Mouse (Mus musculus): ENCODE data around the gene Endov. TPM values are rescaled to one million over a fixed set of nuclear protein-coding genes. Genes with fewer than 3 reads are reported as not detected.

Endov gene
- total and polyA plus RNA-seq, 3 experiments: 8.9 to 16.6 (median 14.4) TPM

GRCm38 (mm10) chr11:119492830-119493229, 1.7 kb downstream of the Endov start:
- no peak for TF ChIP-seq TAL1 (conservative IDR thresholded peaks at IDR 0.05; ENCODE audit: low read depth, low read length)
- no peak for TF ChIP-seq CTCF (IDR thresholded peaks at IDR 0.05; ENCODE audit: low read depth, low read length)
- no peak for TF ChIP-seq GATA2 (IDR thresholded peaks at IDR 0.05; ENCODE audit: borderline replicate concordance, low read depth, low read length)
- no peak for TF ChIP-seq GATA1 (IDR thresholded peaks at IDR 0.05; ENCODE audit: borderline replicate concordance, low read length)
- no peak for TF ChIP-seq POLR2AphosphoS5 (IDR thresholded peaks at IDR 0.05; ENCODE audit: insufficient replicate concordance, low read depth, low read length)
- Histone ChIP-seq H3K4me3 (ENCODE audit: low read depth, low read length) (no peak overlapping the region), H3K4me1 (ENCODE audit: insufficient read depth, low read depth, low read length) (peaks cover 29% of the 10 kb centered on the region), H3K36me3 (replicated peaks) (peaks cover 66% of the 10 kb centered on the region), H3K9me3 (replicated peaks) (no peaks in the 10 kb centered on the region), H3K27me3 (ENCODE audit: insufficient read depth, low read length) (no peaks in the 10 kb centered on the region)
- no peak for ATAC-seq (ENCODE audit: extremely low read depth, insufficient number of reproducible peaks, low FRiP score, poor library complexity, severe bottlenecking)
- no peak for DNase-seq (ENCODE audit: low spot score)

GRCm38 (mm10) chr11:119493516-119493915, 2.4 kb downstream of the Endov start:
- Histone ChIP-seq H3K4me1 (ENCODE audit: insufficient read depth, low read depth, low read length) (peaks cover 29% of the 10 kb centered on the region), H3K36me3 (replicated peaks) (peaks cover 66% of the 10 kb centered on the region), H3K4me3 (ENCODE audit: low read depth, low read length) (no peak overlapping the region), H3K27me3 (ENCODE audit: insufficient read depth, low read length) (no peaks in the 10 kb centered on the region), H3K9me3 (replicated peaks) (no peaks in the 10 kb centered on the region)
- ATAC-seq (ENCODE audit: extremely low read depth, insufficient number of reproducible peaks, low FRiP score, poor library complexity, severe bottlenecking) (no peak), DNase-seq (ENCODE audit: low spot score) (no peak)
- TF ChIP-seq POLR2AphosphoS5 (IDR thresholded peaks at IDR 0.05; ENCODE audit: insufficient replicate concordance, low read depth, low read length): no peak
- TF ChIP-seq TAL1 (conservative IDR thresholded peaks at IDR 0.05; ENCODE audit: low read depth, low read length): no peak
- TF ChIP-seq GATA2 (IDR thresholded peaks at IDR 0.05; ENCODE audit: borderline replicate concordance, low read depth, low read length): no peak
- no peak for TF ChIP-seq CTCF (IDR thresholded peaks at IDR 0.05; ENCODE audit: low read depth, low read length)
- TF ChIP-seq GATA1 (IDR thresholded peaks at IDR 0.05; ENCODE audit: borderline replicate concordance, low read length): no peak

- ATAC-seq (ENCODE audit: extremely low read depth, insufficient number of reproducible peaks, low FRiP score, poor library complexity, severe bottlenecking): no peak
- H3K36me3 ChIP-seq (replicated peaks): peaks cover 84% of the 10 kb centered on the region
- no peak overlapping the region for H3K4me3 ChIP-seq (ENCODE audit: low read depth, low read length)
- H3K9me3 ChIP-seq (replicated peaks): no peaks in the 10 kb centered on the region
- no peak for DNase-seq (ENCODE audit: low spot score)
- TF ChIP-seq GATA1 (IDR thresholded peaks at IDR 0.05; ENCODE audit: borderline replicate concordance, low read length): no peak
- TF ChIP-seq POLR2AphosphoS5 (IDR thresholded peaks at IDR 0.05; ENCODE audit: insufficient replicate concordance, low read depth, low read length): no peak
- TF ChIP-seq TAL1 (conservative IDR thresholded peaks at IDR 0.05; ENCODE audit: low read depth, low read length): no peak
- TF ChIP-seq GATA2 (IDR thresholded peaks at IDR 0.05; ENCODE audit: borderline replicate concordance, low read depth, low read length): no peak
- TF ChIP-seq CTCF (IDR thresholded peaks at IDR 0.05; ENCODE audit: low read depth, low read length): no peak
- peaks cover 18% of the 10 kb centered on the region for H3K4me1 ChIP-seq (ENCODE audit: insufficient read depth, low read depth, low read length)
- H3K27me3 ChIP-seq (ENCODE audit: insufficient read depth, low read length): no peaks in the 10 kb centered on the region
Observed at GRCm38 (mm10) chr11:119496147-119496546, 5.0 kb downstream of the Endov start.

- no peak overlapping the region for H3K4me3 ChIP-seq (ENCODE audit: low read depth, low read length)
- H3K27me3 ChIP-seq (ENCODE audit: insufficient read depth, low read length): no peaks in the 10 kb centered on the region
- TF ChIP-seq TAL1 (conservative IDR thresholded peaks at IDR 0.05; ENCODE audit: low read depth, low read length) (no peak), CTCF (IDR thresholded peaks at IDR 0.05; ENCODE audit: low read depth, low read length) (no peak), GATA1 (IDR thresholded peaks at IDR 0.05; ENCODE audit: borderline replicate concordance, low read length) (no peak), POLR2AphosphoS5 (IDR thresholded peaks at IDR 0.05; ENCODE audit: insufficient replicate concordance, low read depth, low read length) (no peak), GATA2 (IDR thresholded peaks at IDR 0.05; ENCODE audit: borderline replicate concordance, low read depth, low read length) (no peak)
Observed at GRCm38 (mm10) chr11:119497451-119497850, 6.3 kb downstream of the Endov start.

GRCm38 (mm10) chr11:119499297-119499696, 8.2 kb downstream of the Endov start:
- TF ChIP-seq POLR2AphosphoS5 (IDR thresholded peaks at IDR 0.05; ENCODE audit: insufficient replicate concordance, low read depth, low read length) (no peak), TAL1 (conservative IDR thresholded peaks at IDR 0.05; ENCODE audit: low read depth, low read length) (no peak), GATA1 (IDR thresholded peaks at IDR 0.05; ENCODE audit: borderline replicate concordance, low read length) (no peak), GATA2 (IDR thresholded peaks at IDR 0.05; ENCODE audit: borderline replicate concordance, low read depth, low read length) (no peak), CTCF (IDR thresholded peaks at IDR 0.05; ENCODE audit: low read depth, low read length) (no peak)
- Histone ChIP-seq H3K4me1 (ENCODE audit: insufficient read depth, low read depth, low read length) (peaks cover 9% of the 10 kb centered on the region), H3K36me3 (replicated peaks) (peaks cover 98% of the 10 kb centered on the region), H3K27me3 (ENCODE audit: insufficient read depth, low read length) (no peaks in the 10 kb centered on the region), H3K9me3 (replicated peaks) (no peaks in the 10 kb centered on the region), H3K4me3 (ENCODE audit: low read depth, low read length) (no peak overlapping the region)
- ATAC-seq (ENCODE audit: extremely low read depth, insufficient number of reproducible peaks, low FRiP score, poor library complexity, severe bottlenecking) (no peak), DNase-seq (ENCODE audit: low spot score) (no peak)

More at GRCm38 (mm10) chr11:119497451-119497850, 6.3 kb downstream of the Endov start:
- H3K9me3 ChIP-seq (replicated peaks): no peaks in the 10 kb centered on the region
- ATAC-seq (ENCODE audit: extremely low read depth, insufficient number of reproducible peaks, low FRiP score, poor library complexity, severe bottlenecking) (no peak), DNase-seq (ENCODE audit: low spot score) (no peak)
- H3K36me3 ChIP-seq (replicated peaks): peaks cover 97% of the 10 kb centered on the region
- peaks cover 15% of the 10 kb centered on the region for H3K4me1 ChIP-seq (ENCODE audit: insufficient read depth, low read depth, low read length)

GRCm38 (mm10) chr11:119500011-119500410, 8.9 kb downstream of the Endov start:
- no peaks in the 10 kb centered on the region for H3K9me3 ChIP-seq (replicated peaks)
- peaks cover 99% of the 10 kb centered on the region for H3K36me3 ChIP-seq (replicated peaks)
- H3K4me3 ChIP-seq (ENCODE audit: low read depth, low read length): no peak overlapping the region
- no peak for TF ChIP-seq POLR2AphosphoS5 (IDR thresholded peaks at IDR 0.05; ENCODE audit: insufficient replicate concordance, low read depth, low read length)
- TF ChIP-seq CTCF (IDR thresholded peaks at IDR 0.05; ENCODE audit: low read depth, low read length): no peak
- no peak for TF ChIP-seq GATA1 (IDR thresholded peaks at IDR 0.05; ENCODE audit: borderline replicate concordance, low read length)
- no peak for TF ChIP-seq TAL1 (conservative IDR thresholded peaks at IDR 0.05; ENCODE audit: low read depth, low read length)
- no peak for TF ChIP-seq GATA2 (IDR thresholded peaks at IDR 0.05; ENCODE audit: borderline replicate concordance, low read depth, low read length)
- no peaks in the 10 kb centered on the region for H3K27me3 ChIP-seq (ENCODE audit: insufficient read depth, low read length)
- H3K4me1 ChIP-seq (ENCODE audit: insufficient read depth, low read depth, low read length): peaks cover 4% of the 10 kb centered on the region
- ATAC-seq (ENCODE audit: extremely low read depth, insufficient number of reproducible peaks, low FRiP score, poor library complexity, severe bottlenecking) (no peak), DNase-seq (ENCODE audit: low spot score) (no peak)
